9 mouse cellular contexts compared by ENCODE assay signal in the genomic region with DNA sequence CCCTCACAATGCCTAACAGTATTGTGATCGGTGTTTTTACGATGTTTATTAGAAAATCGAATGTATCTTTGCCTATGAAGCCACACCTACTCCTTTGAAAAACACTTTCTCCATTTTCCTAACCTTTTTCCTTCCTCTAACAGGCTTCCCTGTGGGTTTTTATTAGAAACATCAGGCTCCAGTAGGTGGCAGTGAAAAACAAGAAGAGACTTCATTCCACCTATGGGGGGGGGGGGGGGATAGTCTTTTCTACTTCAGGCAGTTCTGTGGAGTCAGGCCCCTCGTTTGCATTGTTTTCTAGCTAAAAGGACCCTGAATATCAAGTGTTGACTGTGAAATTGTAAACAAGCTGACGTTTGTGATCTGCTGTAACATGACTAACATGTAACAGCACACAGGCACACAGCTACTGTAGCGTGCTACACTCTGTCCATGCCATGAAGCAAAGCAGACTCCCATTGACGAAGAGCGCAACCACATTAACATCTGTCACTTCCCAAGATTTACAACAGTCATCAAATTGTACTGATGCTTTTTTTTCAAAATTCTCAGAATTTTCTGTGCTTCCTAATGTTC. TPM values are rescaled to one million over a fixed set of nuclear protein-coding genes. Genes with fewer than 3 reads are reported as not detected.
A peak's percentile ranks its signal among the peaks of the same experiment; 100 is the strongest.
DNase-seq lines count a peak whose midpoint lies in the region; ATAC-seq and TF ChIP-seq lines count a peak whose summit lies in the region.
"Had no signal": no experiment of that assay in that cellular context is flagged by ENCODE, and none has a peak within 500 bp of the region (broad histone marks: within the 10 kb centered on the region; RNA-seq: fewer than 3 reads in every experiment).

No protein-coding gene starts in this region.

- H3K27me3 ChIP-seq in heart, adult 2 months (ENCODE audit: control insufficient read depth, insufficient read depth, low read length): no peaks in the 10 kb centered on the region
- no peaks in the 10 kb centered on the region for H3K27me3 ChIP-seq in heart, embryonic 12.5 days (replicated peaks)
- no peaks in the 10 kb centered on the region for H3K27me3 ChIP-seq in forebrain, embryonic 14.5 days (replicated peaks; ENCODE audit: control insufficient read depth, insufficient read depth, low read length)
- no peaks in the 10 kb centered on the region for H3K27me3 ChIP-seq in heart, embryonic 10.5 days (ENCODE audit: insufficient read depth, poor library complexity, severe bottlenecking)

- no peak overlapping the region for H3K4me3 ChIP-seq in heart, adult 2 months
- no peak overlapping the region for H3K4me3 ChIP-seq in heart, embryonic 12.5 days
- H3K4me3 ChIP-seq in forebrain, embryonic 14.5 days (ENCODE audit: low read depth, low read length): no peak overlapping the region
- H3K4me3 ChIP-seq in heart, embryonic 10.5 days: no peak overlapping the region
- H3K4me3 ChIP-seq: erythroblast, embryonic 14.5 days had no signal

- no peak for DNase-seq in heart, adult 2 months
- DNase-seq in Muller cell, postnatal 12 days (ENCODE audit: inconsistent ontology term): peak; percentile 42
- peak; percentile 59 for DNase-seq in forebrain, embryonic 14.5 days (ENCODE audit: low spot score)
- DNase-seq in heart, embryonic 10.5 days (ENCODE audit: low spot score): no peak
- DNase-seq in cerebellum, adult 9-11 months: no peak
- no peak for DNase-seq in thymus, adult 18-20 months

- no peak for TF ChIP-seq EP300 in heart, adult 2 months (IDR thresholded peaks at IDR 0.05; ENCODE audit: insufficient read depth, low read depth, low read length)

- H3K9ac ChIP-seq in heart, adult 2 months (ENCODE audit: low read depth, low read length): no peak overlapping the region
- no peak overlapping the region for H3K9ac ChIP-seq in heart, embryonic 12.5 days
- H3K9ac ChIP-seq in forebrain, embryonic 14.5 days (ENCODE audit: low read length): no peak overlapping the region

- no peaks in the 10 kb centered on the region for H3K9me3 ChIP-seq in heart, embryonic 12.5 days (replicated peaks)
- no peaks in the 10 kb centered on the region for H3K9me3 ChIP-seq in forebrain, embryonic 14.5 days (replicated peaks; ENCODE audit: control insufficient read depth, low read length)
- H3K9me3 ChIP-seq in heart, embryonic 10.5 days: no peaks in the 10 kb centered on the region

- TF ChIP-seq CTCF in heart, adult 2 months (IDR thresholded peaks at IDR 0.05): peak; percentile 62

- H3K79me2 ChIP-seq in heart, adult 2 months (replicated peaks; ENCODE audit: control insufficient read depth, insufficient read depth, low read length): no peaks in the 10 kb centered on the region

- TF ChIP-seq POLR2A in heart, adult 2 months (IDR thresholded peaks at IDR 0.05; ENCODE audit: insufficient read depth, low read depth, low read length): no peak

- no peaks in the 10 kb centered on the region for H3K36me3 ChIP-seq in heart, adult 2 months (ENCODE audit: control insufficient read depth, insufficient read depth, low read length)
- peaks cover 24% of the 10 kb centered on the region for H3K36me3 ChIP-seq in heart, embryonic 12.5 days
- peaks cover 29% of the 10 kb centered on the region for H3K36me3 ChIP-seq in forebrain, embryonic 14.5 days (ENCODE audit: control insufficient read depth, insufficient read depth, low read length)
- peaks cover 24% of the 10 kb centered on the region for H3K36me3 ChIP-seq in heart, embryonic 10.5 days

- H3K4me1 ChIP-seq in heart, adult 2 months (ENCODE audit: control insufficient read depth, insufficient read depth, low read length): no peaks in the 10 kb centered on the region
- H3K4me1 ChIP-seq in heart, embryonic 12.5 days (replicated peaks): 0 out of 2 replicates have a peak, but pooled peaks cover 3% of the 10 kb centered on the region
- H3K4me1 ChIP-seq in forebrain, embryonic 14.5 days (ENCODE audit: control insufficient read depth, insufficient read depth, low read length): no peaks in the 10 kb centered on the region
- H3K4me1 ChIP-seq in heart, embryonic 10.5 days: no peaks in the 10 kb centered on the region

- 52% methylated on average over 8 of the region's 8 CpGs for WGBS in heart, adult 2 months
- 49% methylated on average over 8 of the region's 8 CpGs for WGBS in heart, embryonic 12.5 days
- WGBS in forebrain, embryonic 14.5 days: 55% methylated on average over 8 of the region's 8 CpGs
- 59% methylated on average over 8 of the region's 8 CpGs for WGBS in heart, embryonic 10.5 days

- intact Hi-C loops in heart, adult 2 months (cut with DNase I): loop anchor here (2.0 to 10.0 kb wide), 3 partner anchors 91 to 308 kb away; partner anchors contain the start of gene Frzb

- no peak overlapping the region for H3K27ac ChIP-seq in heart, adult 2 months
- H3K27ac ChIP-seq in heart, embryonic 12.5 days (ENCODE audit: poor library complexity, severe bottlenecking): no peak overlapping the region
- no peak overlapping the region for H3K27ac ChIP-seq in forebrain, embryonic 14.5 days (ENCODE audit: low read depth, low read length)
- H3K27ac ChIP-seq in heart, embryonic 10.5 days: no peak overlapping the region

- no peak for ATAC-seq in heart, embryonic 12.5 days (ENCODE audit: insufficient number of reproducible peaks, low FRiP score)
- ATAC-seq in forebrain, embryonic 14.5 days: peak; percentile 57; the same call in 1 of the 2 replicates
- peak; percentile 32; the same call in 1 of the 2 replicates for ATAC-seq in megakaryocyte progenitor cell, adult 5-6 weeks (replicated peaks; ENCODE audit: poor library complexity)

- no peak overlapping the region for H3K4me2 ChIP-seq in heart, embryonic 12.5 days
- no peak overlapping the region for H3K4me2 ChIP-seq in forebrain, embryonic 14.5 days (ENCODE audit: low read length)

RNA-seq across cellular contexts. Expression of gene Dnajc10, which starts 41.5 kb away (rescaled TPM):
- 10 to 100 TPM; 32.6 to 33.9 TPM for total RNA-seq in heart, adult 2 months (2021)
- polyA plus RNA-seq in heart, adult 2 months (2012; rRNA removed): 12.9 and 23.5 TPM in 2 replicates
- polyA plus RNA-seq in heart, embryonic 12.5 days (2016; fragmentation: Nextera tagmentation; extraction: Ambion mirVana): 70.5 and 72.9 TPM in 2 replicates
- 60.7 and 62.5 TPM in 2 replicates for polyA plus RNA-seq in forebrain, embryonic 14.5 days (2014; fragmentation: Nextera tagmentation; extraction: Ambion mirVana)
- total RNA-seq in megakaryocyte progenitor cell, adult 5-6 weeks (2015): 106 and 111 TPM in 2 replicates
- 118 and 123 TPM in 2 replicates for total RNA-seq in megakaryocyte progenitor cell, adult 5-6 weeks (2017)
- 71.2 and 74.6 TPM in 2 replicates for polyA plus RNA-seq in heart, embryonic 10.5 days (2016; fragmentation: Nextera tagmentation; extraction: Ambion mirVana)

Comparison
In these comparisons a context has a peak if more than half of its experiments do, and no peak if none do; other contexts are left out.
1. DNase-seq: peak in Muller cell, postnatal 12 days (single experiment) and forebrain, embryonic 14.5 days (single experiment); none in heart, adult 2 months (0 of 2), heart, embryonic 10.5 days (single experiment), cerebellum, adult 9-11 months (single experiment) and thymus, adult 18-20 months (0 of 2).